Comparison of ENCODE assay signal across 19 mouse cellular contexts in genomic region chr1:82590266-82590665, GRCm38 (mm10). TPM values are rescaled to one million over a fixed set of nuclear protein-coding genes. Genes with fewer than 3 reads are reported as not detected.
A peak's percentile ranks its signal among the peaks of the same experiment; 100 is the strongest.
DNase-seq lines count a peak whose midpoint lies in the region; ATAC-seq and TF ChIP-seq lines count a peak whose summit lies in the region.
"Had no signal": no experiment of that assay in that cellular context is flagged by ENCODE, and none has a peak within 500 bp of the region (broad histone marks: within the 10 kb centered on the region; RNA-seq: fewer than 3 reads in every experiment).

No protein-coding gene starts in this region.

- no peak for TF ChIP-seq RAD21 in MEL (IDR thresholded peaks at IDR 0.05; ENCODE audit: low read depth, low read length)

- no peak overlapping the region for H3K4me3 ChIP-seq in kidney, embryonic 16.5 days (ENCODE audit: low read length)
- peak overlapping the region in 1 of 2 experiments; percentile 12; a peak in 1 of 4 replicates for H3K4me3 ChIP-seq in MEL (ENCODE audit: control insufficient read depth in 1 of 2, insufficient read depth in 1 of 2, low read depth in 2 of 2, low read length in 2 of 2)
- H3K4me3 ChIP-seq: embryonic facial prominence, embryonic 12.5 days; forebrain, embryonic 15.5 days; hindbrain, embryonic 13.5 days had no signal

- WGBS in kidney, embryonic 16.5 days = 58% methylated on average over 4 of the region's 4 CpGs

- H3K36me3 ChIP-seq in kidney, embryonic 16.5 days (ENCODE audit: insufficient read depth, low read length) = no peaks in the 10 kb centered on the region
- H3K36me3 ChIP-seq in MEL (ENCODE audit: control insufficient read depth in 1 of 2, insufficient read depth in 2 of 2, low read length in 2 of 2) = no peaks in the 10 kb centered on the region; a peak in 1 of 4 replicates
- H3K36me3 ChIP-seq: embryonic facial prominence, embryonic 12.5 days; forebrain, embryonic 15.5 days; hindbrain, embryonic 13.5 days had no signal

- peak; percentile 75 for DNase-seq in kidney, adult 18-20 months
- DNase-seq in MEL (ENCODE audit: low read depth, low spot score) = peak; percentile 10
- DNase-seq in kidney, adult 8-10 months = peak; percentile 86
- peak; percentile 81 for DNase-seq in kidney, postnatal 14 days
- no peak for DNase-seq in adrenal gland, adult 2 months
- DNase-seq in heart, postnatal 10 days = no peak
- DNase-seq: adrenal gland, postnatal 14 days; cerebellum, adult 11-12 months; cerebellum, adult 9-10 months; cerebellum, postnatal 25 days; gastrocnemius, postnatal 10 days; heart, postnatal 14 days had no signal

- TF ChIP-seq POLR2A in MEL (IDR thresholded peaks at IDR 0.05; ENCODE audit: control insufficient read depth in 1 of 2, insufficient read depth in 1 of 2, low read depth in 1 of 2, low read length in 2 of 2, poor library complexity in 1 of 2) = no peak

- TF ChIP-seq CTCF in MEL (IDR thresholded peaks at IDR 0.05 in 2 of 3, conservative IDR thresholded peaks at IDR 0.05 in 1 of 3; ENCODE audit: control insufficient read depth in 1 of 3, insufficient read depth in 1 of 3, low read depth in 2 of 3, low read length in 3 of 3, poor library complexity in 1 of 3, severe bottlenecking in 1 of 3) = no peak

- H3K27ac ChIP-seq in kidney, embryonic 16.5 days (ENCODE audit: low read length) = no peak overlapping the region
- H3K27ac ChIP-seq in MEL (ENCODE audit: control insufficient read depth, low read depth, low read length) = no peak overlapping the region
- H3K27ac ChIP-seq: embryonic facial prominence, embryonic 12.5 days; forebrain, embryonic 15.5 days; hindbrain, embryonic 13.5 days; hindbrain, postnatal 0 days had no signal

- intact Hi-C loops in heart, postnatal 10 days (cut with DNase I) = no loop called here

- ATAC-seq in kidney, embryonic 16.5 days (ENCODE audit: low FRiP score, low TSS enrichment) = no peak
- ATAC-seq: forebrain, embryonic 15.5 days; hindbrain, postnatal 0 days had no signal

- no peaks in the 10 kb centered on the region for H3K9me3 ChIP-seq in kidney, embryonic 16.5 days (ENCODE audit: low read length)
- H3K9me3 ChIP-seq in MEL (replicated peaks; ENCODE audit: insufficient read depth, low read length) = no peaks in the 10 kb centered on the region
- H3K9me3 ChIP-seq: embryonic facial prominence, embryonic 12.5 days; forebrain, embryonic 15.5 days; hindbrain, embryonic 13.5 days had no signal

- H3K79me2 ChIP-seq in MEL (ENCODE audit: control insufficient read depth, insufficient read depth, low read length, poor library complexity) = no peaks in the 10 kb centered on the region

- no peak overlapping the region for H3K9ac ChIP-seq in kidney, embryonic 16.5 days (replicated peaks; ENCODE audit: low read length)
- no peak overlapping the region for H3K9ac ChIP-seq in MEL (ENCODE audit: control insufficient read depth, low read depth, low read length, poor library complexity, severe bottlenecking)
- H3K9ac ChIP-seq: embryonic facial prominence, embryonic 12.5 days; forebrain, embryonic 15.5 days; hindbrain, embryonic 13.5 days had no signal

- H3K27me3 ChIP-seq in kidney, embryonic 16.5 days (ENCODE audit: insufficient read depth, low read length) = peaks cover 4% of the 10 kb centered on the region; the same call in 1 of the 2 replicates
- no peaks in the 10 kb centered on the region for H3K27me3 ChIP-seq in MEL (ENCODE audit: control insufficient read depth in 1 of 2, insufficient read depth in 2 of 2, low read length in 2 of 2)
- H3K27me3 ChIP-seq: forebrain, embryonic 15.5 days had no signal

- TF ChIP-seq EP300 in MEL (IDR thresholded peaks at IDR 0.05; ENCODE audit: low read depth in 1 of 2, low read length in 2 of 2) = no peak

- H3K4me1 ChIP-seq in kidney, embryonic 16.5 days (ENCODE audit: insufficient read depth, low read length) = peaks cover 8% of the 10 kb centered on the region
- H3K4me1 ChIP-seq in MEL (ENCODE audit: control insufficient read depth in 1 of 2, insufficient read depth in 2 of 2, low read length in 2 of 2) = peaks cover 4 to 12% of the 10 kb centered on the region in 2 experiments

- H3K4me2 ChIP-seq in kidney, embryonic 16.5 days (replicated peaks; ENCODE audit: low read depth, low read length) = no peak overlapping the region
- H3K4me2 ChIP-seq: embryonic facial prominence, embryonic 12.5 days; forebrain, embryonic 15.5 days; hindbrain, embryonic 13.5 days had no signal

TF ChIP-seq in MEL, 35 proteins besides CTCF, POLR2A, EP300 and RAD21:
- TF ChIP-seq ELF1 (IDR thresholded peaks at IDR 0.05; ENCODE audit: low read depth, low read length) (no peak), ETS1 (IDR thresholded peaks at IDR 0.05; ENCODE audit: low read depth, low read length) (0 out of 2 replicates have a peak, but pooled peaks have one; percentile 42), NELFE (IDR thresholded peaks at IDR 0.05; ENCODE audit: low read depth, low read length) (no peak), GABPA (IDR thresholded peaks at IDR 0.05; ENCODE audit: low read depth, low read length) (no peak), MXI1 (IDR thresholded peaks at IDR 0.05; ENCODE audit: low read depth, low read length) (no peak), E2F4 (IDR thresholded peaks at IDR 0.05; ENCODE audit: borderline replicate concordance, low read depth, low read length) (no peak), TCF12 (IDR thresholded peaks at IDR 0.05; ENCODE audit: low read depth, low read length) (0 out of 2 replicates have a peak, but pooled peaks have one; percentile 3), ZNF384 (IDR thresholded peaks at IDR 0.05; ENCODE audit: low read depth, low read length) (no peak), HCFC1 (IDR thresholded peaks at IDR 0.05; ENCODE audit: low read depth, low read length) (no peak)

RNA-seq across cellular contexts. Expression of gene Col4a3, which starts 3.5 kb away (rescaled TPM):
- polyA plus RNA-seq in kidney, embryonic 16.5 days (2015; fragmentation: Nextera tagmentation; extraction: Ambion mirVana) = 4.1 and 4.8 TPM in 2 replicates
- total RNA-seq in MEL (2012; rRNA removed) = 0.19 and 0.65 TPM in 2 replicates
- under 1 TPM in 1 of 2 experiments, not detected in 1; 0.47 TPM for polyA plus RNA-seq in MEL (2012; ENCODE audit: insufficient read depth in 1 of 2, insufficient read length in 2 of 2, low read depth in 1 of 2, low replicate concordance in 2 of 2, missing spikeins in 1 of 2)
- 1 to 10 TPM; 1.8 to 3.5 TPM for total RNA-seq in adrenal gland, adult 2 months (2021)
- 0.74 and 0.84 TPM in 2 replicates for polyA plus RNA-seq in adrenal gland, adult 2 months (2012; rRNA removed)
- total RNA-seq in heart, postnatal 10 days (2021) = 1 to 10 TPM; 3.5 to 3.6 TPM
- total RNA-seq: ES-E14; hematopoietic stem cell, adult 5-6 weeks had no signal

RNA-seq across cellular contexts. Expression of gene Col4a4, which starts 3.6 kb away (rescaled TPM):
- polyA plus RNA-seq in kidney, embryonic 16.5 days (2015; fragmentation: Nextera tagmentation; extraction: Ambion mirVana) = 4.3 and 4.9 TPM in 2 replicates
- not detected in 2 replicates for total RNA-seq in MEL (2012; rRNA removed)
- under 1 TPM in 1 of 2 experiments, not detected in 1; 0.03 TPM for polyA plus RNA-seq in MEL (2012; ENCODE audit: insufficient read depth in 1 of 2, insufficient read length in 2 of 2, low read depth in 1 of 2, low replicate concordance in 2 of 2, missing spikeins in 1 of 2)
- 1 to 10 TPM; 3.9 to 5.6 TPM for total RNA-seq in adrenal gland, adult 2 months (2021)
- 1.7 TPM in 2 replicates for polyA plus RNA-seq in adrenal gland, adult 2 months (2012; rRNA removed)
- total RNA-seq in heart, postnatal 10 days (2021) = 10 to 100 TPM in 1 of 2 experiments, 1 to 10 TPM in 1; 8.9 to 10.6 TPM
- total RNA-seq: hematopoietic stem cell, adult 5-6 weeks had no signal

Comparison
In these comparisons a context has a peak if more than half of its experiments do, and no peak if none do; other contexts are left out.
1. DNase-seq: peak in kidney, adult 18-20 months (single experiment), MEL (single experiment), kidney, adult 8-10 months (2 of 2) and kidney, postnatal 14 days (single experiment); none in adrenal gland, adult 2 months (single experiment) and heart, postnatal 10 days (0 of 2).